Mouse (Mus musculus): ENCODE data around the gene Aff1.

GRCm38 (mm10) chr5:103759489-103760424, 67.6 kb downstream of the Aff1 start:
- TF ChIP-seq EP300 (IDR thresholded peaks at IDR 0.05; ENCODE audit: low read depth) (no peak), CTCF (IDR thresholded peaks at IDR 0.05; ENCODE audit: low read depth) (no peak)
